Mouse (Mus musculus) hindbrain, embryonic 13.5 days (tissue): ENCODE results near the gene Fbxo42. TPM values are rescaled to one million over a fixed set of nuclear protein-coding genes. Genes with fewer than 3 reads are reported as not detected.
"Not testable (repeated sequence)": the region's sequence is repeated elsewhere in the genome, so short reads cannot be mapped to it uniquely, and the experiment has no call there.

Experiments
- ATAC-seq: fragments of 200-750 bp; cut with Nextera tagmentation; 2 replicates; pipeline ENCODE4 v1.8.0; 2017; ENCODE audit warnings: moderate TSS enrichment; ENCODE audit not compliant: low FRiP score
- H3K27ac ChIP-seq: fragments of 300-500 bp; sonication (generic); 2 replicates; pipeline ENCODE4 v1.5.1; 2015; ENCODE audit warnings: inconsistent platforms, mild to moderate bottlenecking, moderate library complexity
- H3K27me3 ChIP-seq: fragments of 300-500 bp; sonication (generic); 2 replicates; pipeline ENCODE4 v1.6.1; 2015; ENCODE audit warnings: mild to moderate bottlenecking, inconsistent platforms
- H3K36me3 ChIP-seq: fragments of 300-500 bp; sonication (generic); 2 replicates; pipeline ENCODE4 v1.6.1; 2015; ENCODE audit warnings: mild to moderate bottlenecking, inconsistent platforms
- H3K4me1 ChIP-seq: fragments of 300-500 bp; sonication (generic); replicated peaks from 2 replicates; pipeline ENCODE4 v1.6.1; 2015; ENCODE audit warnings: inconsistent platforms
- H3K4me2 ChIP-seq: fragments of 300-500 bp; sonication (generic); 2 replicates; pipeline ENCODE4 v1.6.1; 2015; ENCODE audit warnings: inconsistent platforms, mild to moderate bottlenecking, moderate library complexity
- H3K4me3 ChIP-seq: fragments of 300-500 bp; sonication (generic); 2 replicates; pipeline ENCODE4 v1.5.1; 2015; ENCODE audit warnings: mild to moderate bottlenecking, inconsistent platforms
- H3K9ac ChIP-seq: fragments of 300-500 bp; sonication (generic); 2 replicates; pipeline ENCODE4 v1.6.1; 2015; ENCODE audit warnings: mild to moderate bottlenecking, inconsistent platforms
- H3K9me3 ChIP-seq: fragments of 300-500 bp; sonication (generic); 2 replicates; pipeline ENCODE4 v1.6.1; 2016; ENCODE audit warnings: inconsistent platforms
- WGBS: fragments of 180-500 bp; shearing (Covaris S2); methylation state at CpG from one replicate; pipeline ENCODE4 v1.1.7; 2015; 5-methylcytosine and 5-hydroxymethylcytosine counted together
- polyA plus RNA-seq: library from polyadenylated mRNA; unstranded; fragments of >200 nt; fragmentation: Nextera tagmentation; extraction: Ambion mirVana; gene quantifications from 2 replicates; pipeline ENCODE4 v1.2.1, GENCODE M21; 2015

Fbxo42 gene
- polyA plus RNA-seq, 1 experiment from 2014 or later: 21.9 TPM

GRCm38 (mm10) chr4:141122663-141123062 lies 25.1 kb upstream of the Fbxo42 start:
- WGBS: 88% methylated on average over 7 of the region's 7 CpGs
- Histone ChIP-seq H3K36me3 (peaks cover 9% of the 10 kb centered on the region), H3K4me1 (peaks cover 50% of the 10 kb centered on the region), H3K4me3 (no peak overlapping the region), H3K9ac (no peak overlapping the region), H3K4me2 (no peak overlapping the region), H3K27me3 (no peaks in the 10 kb centered on the region), H3K27ac (peak overlapping the region; percentile 23; the same call in 1 of the 2 replicates), H3K9me3 (no peaks in the 10 kb centered on the region)
- ATAC-seq: no peak

- Histone ChIP-seq H3K27me3 (no peaks in the 10 kb centered on the region), H3K9me3 (no peaks in the 10 kb centered on the region), H3K4me2 (no peak overlapping the region), H3K4me3 (no peak overlapping the region), H3K27ac (peak overlapping the region; percentile 23; the same call in 1 of the 2 replicates), H3K4me1 (peaks cover 50% of the 10 kb centered on the region), H3K9ac (no peak overlapping the region), H3K36me3 (peaks cover 5% of the 10 kb centered on the region)
- 28% methylated on average over 1 of the region's 1 CpGs for WGBS
- ATAC-seq: no peak
Measured at GRCm38 (mm10) chr4:141123065-141123464, 24.6 kb upstream of the Fbxo42 start.

- H3K9me3 ChIP-seq: no peaks in the 10 kb centered on the region
- no peak for ATAC-seq
- H3K36me3 ChIP-seq: no peaks in the 10 kb centered on the region
- no peaks in the 10 kb centered on the region for H3K27me3 ChIP-seq
- H3K27ac ChIP-seq: no peak overlapping the region
- H3K4me2 ChIP-seq: no peak overlapping the region
- peaks cover 45% of the 10 kb centered on the region for H3K4me1 ChIP-seq
- 75% methylated on average over 6 of the region's 6 CpGs for WGBS
- no peak overlapping the region for H3K4me3 ChIP-seq
- no peak overlapping the region for H3K9ac ChIP-seq
Measured at GRCm38 (mm10) chr4:141129190-141129710, 18.5 kb upstream of the Fbxo42 start.

- no peaks in the 10 kb centered on the region for H3K9me3 ChIP-seq
- no peak for ATAC-seq
- H3K27ac ChIP-seq: peak overlapping the region; percentile 77
- H3K36me3 ChIP-seq: no peaks in the 10 kb centered on the region
- H3K4me3 ChIP-seq: no peak overlapping the region
- no peak overlapping the region for H3K4me2 ChIP-seq
- peaks cover 55% of the 10 kb centered on the region for H3K4me1 ChIP-seq
- 0 out of 2 replicates have a peak overlapping the region, but pooled peaks have one; percentile 9 for H3K9ac ChIP-seq
- 88% methylated on average over 6 of the region's 6 CpGs for WGBS
- H3K27me3 ChIP-seq: no peaks in the 10 kb centered on the region
Measured at GRCm38 (mm10) chr4:141130704-141131342, 16.9 kb upstream of the Fbxo42 start.

GRCm38 (mm10) chr4:141131531-141132061 lies 16.1 kb upstream of the Fbxo42 start:
- Histone ChIP-seq H3K4me1 (peaks cover 63% of the 10 kb centered on the region), H3K4me3 (no peak overlapping the region), H3K27ac (peak overlapping the region; percentile 77), H3K9me3 (no peaks in the 10 kb centered on the region), H3K4me2 (no peak overlapping the region), H3K27me3 (no peaks in the 10 kb centered on the region), H3K36me3 (no peaks in the 10 kb centered on the region), H3K9ac (0 out of 2 replicates have a peak overlapping the region, but pooled peaks have one; percentile 25)
- 51% methylated on average over 5 of the region's 5 CpGs for WGBS
- ATAC-seq: peak; percentile 60

- Histone ChIP-seq H3K9ac (0 out of 2 replicates have a peak overlapping the region, but pooled peaks have one; percentile 25), H3K36me3 (no peaks in the 10 kb centered on the region), H3K4me2 (no peak overlapping the region), H3K27ac (peak overlapping the region; percentile 77), H3K27me3 (no peaks in the 10 kb centered on the region), H3K4me1 (peaks cover 69% of the 10 kb centered on the region), H3K9me3 (no peaks in the 10 kb centered on the region), H3K4me3 (no peak overlapping the region)
- ATAC-seq: no peak
- 55% methylated on average over 8 of the region's 8 CpGs for WGBS
Measured at GRCm38 (mm10) chr4:141132191-141132590, 15.5 kb upstream of the Fbxo42 start.

- no peak overlapping the region for H3K4me2 ChIP-seq
- no peaks in the 10 kb centered on the region for H3K36me3 ChIP-seq
- no peaks in the 10 kb centered on the region for H3K9me3 ChIP-seq
- H3K9ac ChIP-seq: no peak overlapping the region
- peak overlapping the region; percentile 12; the same call in 1 of the 2 replicates for H3K27ac ChIP-seq
- WGBS: 65% methylated on average over 8 of the region's 8 CpGs
- no peak overlapping the region for H3K4me3 ChIP-seq
- no peak for ATAC-seq
- H3K4me1 ChIP-seq: peaks cover 78% of the 10 kb centered on the region
- no peaks in the 10 kb centered on the region for H3K27me3 ChIP-seq
Measured at GRCm38 (mm10) chr4:141133227-141133626, 14.5 kb upstream of the Fbxo42 start.

GRCm38 (mm10) chr4:141134031-141134441 lies 13.7 kb upstream of the Fbxo42 start:
- H3K4me3 ChIP-seq: no peak overlapping the region
- H3K9me3 ChIP-seq: no peaks in the 10 kb centered on the region
- WGBS: 14% methylated on average over 8 of the region's 8 CpGs
- peak overlapping the region; percentile 49; the same call in 1 of the 2 replicates for H3K9ac ChIP-seq
- no peak for ATAC-seq
- H3K36me3 ChIP-seq: no peaks in the 10 kb centered on the region
- H3K27me3 ChIP-seq: no peaks in the 10 kb centered on the region
- peaks cover 85% of the 10 kb centered on the region for H3K4me1 ChIP-seq
- H3K4me2 ChIP-seq: 0 out of 2 replicates have a peak overlapping the region, but pooled peaks have one; percentile 4
- peak overlapping the region; percentile 79 for H3K27ac ChIP-seq

GRCm38 (mm10) chr4:141134751-141135530 lies 12.8 kb upstream of the Fbxo42 start:
- WGBS: 78% methylated on average over 20 of the region's 20 CpGs
- peak overlapping the region; percentile 49 for H3K9ac ChIP-seq

GRCm38 (mm10) chr4:141136126-141136525 lies 11.6 kb upstream of the Fbxo42 start:
- peaks cover 71% of the 10 kb centered on the region for H3K4me1 ChIP-seq
- WGBS: 68% methylated on average over 7 of the region's 7 CpGs
- ATAC-seq: no peak

More at GRCm38 (mm10) chr4:141134751-141135530, 12.8 kb upstream of the Fbxo42 start:
- Histone ChIP-seq H3K27ac (peak overlapping the region; percentile 79), H3K4me1 (peaks cover 79% of the 10 kb centered on the region), H3K9me3 (no peaks in the 10 kb centered on the region), H3K4me3 (no peak overlapping the region), H3K4me2 (0 out of 2 replicates have a peak overlapping the region, but pooled peaks have one; percentile 4), H3K36me3 (no peaks in the 10 kb centered on the region), H3K27me3 (no peaks in the 10 kb centered on the region)
- ATAC-seq: no peak

GRCm38 (mm10) chr4:141137740-141138139 lies 10.0 kb upstream of the Fbxo42 start:
- H3K9ac ChIP-seq, H3K9me3 ChIP-seq, H3K4me3 ChIP-seq, H3K36me3 ChIP-seq, ATAC-seq, H3K27me3 ChIP-seq, H3K27ac ChIP-seq: not testable (repeated sequence)
- H3K4me2 ChIP-seq: peak overlapping the region; percentile 89
- 80% methylated on average over 3 of the region's 3 CpGs for WGBS
- peaks cover 55% of the 10 kb centered on the region for H3K4me1 ChIP-seq

More at GRCm38 (mm10) chr4:141136126-141136525, 11.6 kb upstream of the Fbxo42 start:
- H3K27me3 ChIP-seq: no peaks in the 10 kb centered on the region
- no peaks in the 10 kb centered on the region for H3K9me3 ChIP-seq
- H3K9ac ChIP-seq: peak overlapping the region; percentile 51; the same call in 1 of the 2 replicates
- H3K4me2 ChIP-seq: peak overlapping the region; percentile 9; the same call in 1 of the 2 replicates
- no peak overlapping the region for H3K27ac ChIP-seq
- no peak overlapping the region for H3K4me3 ChIP-seq
- H3K36me3 ChIP-seq: no peaks in the 10 kb centered on the region
